Mouse (Mus musculus) left cerebral cortex, postnatal 10 days (tissue): Measurements from ENCODE around the gene Cdc42se1. TPM values are rescaled to one million over a fixed set of nuclear protein-coding genes. Genes with fewer than 3 reads are reported as not detected.

Experiments
- DNase-seq, 2 experiments: peaks; one replicate each; pipeline ENCODE4 v3.0.0; 2021 to 2022; ENCODE audit warnings: low spot score in 2 of 2, mixed read lengths in 1 of 2; ENCODE audit errors: extremely low spot score in 1 of 2
- intact Hi-C: fragments of 180-260 bp; cut with DNase I; formaldehyde crosslinking; loops from one replicate; pipeline ENCODE4 v1.15.1; 2025
- total RNA-seq, 2 experiments: library from RNA; stranded (reverse); gene quantifications; 2 replicates each; pipeline ENCODE4 v1.2.3; 2021

Cdc42se1 gene
- total RNA-seq, 2 experiments from 2014 or later = 66.1 to 71.3 TPM

- intact Hi-C loops = loop anchor here (5.0 kb wide), 2 partner anchors 55 to 75 kb away; partner anchors contain the start of genes Sema6c and Tnfaip8l2
- peak; percentile 84 to 95 for DNase-seq
Observed at GRCm38 (mm10) chr3:95217255-95218134, 11.0 kb upstream of the Cdc42se1 start, which contains the start of gene Gabpb2. Gene Gabpb2, minus strand, starts transcription at chr3:95217916.

GRCm38 (mm10) chr3:95218466-95219137 lies 9.9 kb upstream of the Cdc42se1 start:
- peak in 1 of 2 experiments; percentile 30 for DNase-seq
- intact Hi-C loops = loop anchor here (5.0 kb wide), 2 partner anchors 56 to 76 kb away; partner anchors contain the start of genes Sema6c and Tnfaip8l2

- intact Hi-C loops = no loop called here
- DNase-seq = no peak
Observed at GRCm38 (mm10) chr3:95223041-95223440, 5.5 kb upstream of the Cdc42se1 start.

GRCm38 (mm10) chr3:95224295-95224694 lies 4.2 kb upstream of the Cdc42se1 start:
- no peak for DNase-seq
- intact Hi-C loops = no loop called here

- intact Hi-C loops = loop anchor here (5.0 kb wide), 1 partner anchor 40 kb away; no protein-coding TSS in a partner anchor
- no peak for DNase-seq
Observed at GRCm38 (mm10) chr3:95227214-95227613, 1.3 kb upstream of the Cdc42se1 start.

GRCm38 (mm10) chr3:95228894-95229780 lies 605 bp downstream of the Cdc42se1 start:
- intact Hi-C loops = loop anchor here (5.0 kb wide), 1 partner anchor 38 kb away; no protein-coding TSS in a partner anchor
- peak; percentile 77 to 82 for DNase-seq

- DNase-seq = peak; percentile 51 to 73
- intact Hi-C loops = loop anchor here (5.0 kb wide), 1 partner anchor 37 kb away; no protein-coding TSS in a partner anchor
Observed at GRCm38 (mm10) chr3:95229781-95230494, 1.4 kb downstream of the Cdc42se1 start.

- intact Hi-C loops = no loop called here
- no peak for DNase-seq
Observed at GRCm38 (mm10) chr3:95230495-95231297, 2.2 kb downstream of the Cdc42se1 start.

- DNase-seq = no peak
- intact Hi-C loops = no loop called here
Observed at GRCm38 (mm10) chr3:95231298-95232221, 3.0 kb downstream of the Cdc42se1 start, which contains the start of gene Mllt11. Gene Mllt11, minus strand, starts transcription at chr3:95232171.

GRCm38 (mm10) chr3:95232771-95233170 lies 4.2 kb downstream of the Cdc42se1 start:
- DNase-seq = no peak
- intact Hi-C loops = no loop called here

GRCm38 (mm10) chr3:95233303-95233980 lies 4.9 kb downstream of the Cdc42se1 start:
- DNase-seq = no peak

GRCm38 (mm10) chr3:95235386-95236301 lies 7.1 kb downstream of the Cdc42se1 start:
- intact Hi-C loops = no loop called here
- DNase-seq = no peak

More at GRCm38 (mm10) chr3:95233303-95233980, 4.9 kb downstream of the Cdc42se1 start:
- intact Hi-C loops = no loop called here

- no peak for DNase-seq
- intact Hi-C loops = no loop called here
Observed at GRCm38 (mm10) chr3:95237541-95238099, 9.1 kb downstream of the Cdc42se1 start.

- intact Hi-C loops = no loop called here
- no peak for DNase-seq
Observed at GRCm38 (mm10) chr3:95239022-95239421, 10.5 kb downstream of the Cdc42se1 start.
